Mouse (Mus musculus): ENCODE data around the gene Lsm2. TPM values are rescaled to one million over a fixed set of nuclear protein-coding genes. Genes with fewer than 3 reads are reported as not detected.
"Not testable (repeated sequence)": the region's sequence is repeated elsewhere in the genome, so short reads cannot be mapped to it uniquely, and the experiment has no call there.

Lsm2 gene
- polyA plus RNA-seq, 1 experiment from 2014 or later: 150 TPM

DNA sequence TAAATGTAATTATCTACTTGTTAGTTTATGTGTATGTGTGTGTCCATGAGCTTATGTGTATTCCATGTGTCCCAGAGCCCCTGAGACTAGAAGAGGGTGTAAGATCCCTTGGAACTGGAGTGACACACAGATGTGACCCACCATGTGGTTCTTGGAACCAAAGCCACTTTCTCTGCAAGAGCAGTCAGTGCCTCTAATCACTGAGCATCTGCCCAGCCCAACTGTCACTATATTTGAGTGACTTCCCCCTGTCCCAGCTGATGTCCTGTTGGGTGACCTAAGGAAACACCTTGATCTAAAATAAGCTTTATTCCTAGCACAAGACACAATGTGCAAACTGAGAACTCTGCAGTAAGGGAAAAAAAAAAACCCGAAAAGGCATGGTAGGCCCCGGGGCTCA lies 46.7 kb downstream of the Lsm2 start:
- peaks cover 32% of the 10 kb centered on the region for H3K4me1 ChIP-seq (replicated peaks)
- no peak overlapping the region for H3K4me2 ChIP-seq (replicated peaks)
- no peaks in the 10 kb centered on the region for H3K36me3 ChIP-seq
- H3K4me3 ChIP-seq (replicated peaks): no peak overlapping the region
- no peak overlapping the region for H3K27ac ChIP-seq
- ATAC-seq: no peak
- WGBS: 73% methylated on average over 2 of the region's 2 CpGs
- H3K27me3 ChIP-seq: no peaks in the 10 kb centered on the region
- no peak overlapping the region for H3K9ac ChIP-seq (replicated peaks)
- no peaks in the 10 kb centered on the region for H3K9me3 ChIP-seq

DNA sequence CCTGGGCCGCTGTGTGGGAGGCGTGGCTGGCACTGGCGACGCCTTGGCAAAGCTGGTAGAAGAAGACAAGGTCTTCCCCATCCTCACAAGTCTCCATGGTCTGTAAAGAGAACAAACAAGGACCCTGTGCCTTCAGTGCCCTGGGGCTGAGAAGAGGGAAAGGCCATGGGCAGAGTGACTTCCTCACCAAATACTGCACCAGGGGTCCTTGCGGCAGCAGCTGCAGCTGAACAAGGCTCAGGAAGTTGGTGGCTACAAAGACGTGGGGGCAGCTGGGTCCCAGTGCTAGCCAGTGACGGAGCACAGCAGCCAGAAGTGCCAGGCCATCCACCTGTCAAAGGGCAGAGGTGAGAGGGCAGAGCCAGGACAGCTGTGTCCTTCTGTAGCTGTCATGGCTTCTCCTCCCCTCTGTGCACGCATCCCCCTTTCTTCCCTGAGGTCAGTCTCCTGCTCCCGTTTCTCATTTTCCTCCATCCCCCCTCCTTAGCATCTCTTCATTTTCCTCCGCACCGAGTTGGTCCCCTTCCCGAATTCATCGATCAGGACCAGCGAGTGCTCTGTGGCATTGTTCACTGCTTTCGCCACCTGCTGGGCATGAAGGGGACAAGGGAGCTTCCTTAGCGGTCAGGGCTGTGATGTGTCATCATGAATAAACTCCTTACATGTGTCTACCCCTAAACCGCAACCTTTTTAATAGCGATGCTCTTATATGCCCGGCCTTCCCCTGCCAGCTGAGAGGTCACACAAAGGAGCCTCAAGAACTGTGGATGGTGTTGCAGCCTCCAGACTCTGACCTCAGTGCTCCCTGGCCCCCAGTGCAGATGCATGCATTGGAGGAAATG lies 48.2 kb downstream of the Lsm2 start:
- Histone ChIP-seq H3K27ac (no peak overlapping the region), H3K4me3 (replicated peaks) (no peak overlapping the region), H3K27me3 (no peaks in the 10 kb centered on the region), H3K36me3 (no peaks in the 10 kb centered on the region), H3K9me3 (no peaks in the 10 kb centered on the region), H3K4me1 (replicated peaks) (peaks cover 32% of the 10 kb centered on the region), H3K9ac (replicated peaks) (peak overlapping the region; percentile 42; the same call in 1 of the 2 replicates), H3K4me2 (replicated peaks) (peak overlapping the region; percentile 39)
- no peak for ATAC-seq
- WGBS: 29% methylated on average over 19 of the region's 19 CpGs

DNA sequence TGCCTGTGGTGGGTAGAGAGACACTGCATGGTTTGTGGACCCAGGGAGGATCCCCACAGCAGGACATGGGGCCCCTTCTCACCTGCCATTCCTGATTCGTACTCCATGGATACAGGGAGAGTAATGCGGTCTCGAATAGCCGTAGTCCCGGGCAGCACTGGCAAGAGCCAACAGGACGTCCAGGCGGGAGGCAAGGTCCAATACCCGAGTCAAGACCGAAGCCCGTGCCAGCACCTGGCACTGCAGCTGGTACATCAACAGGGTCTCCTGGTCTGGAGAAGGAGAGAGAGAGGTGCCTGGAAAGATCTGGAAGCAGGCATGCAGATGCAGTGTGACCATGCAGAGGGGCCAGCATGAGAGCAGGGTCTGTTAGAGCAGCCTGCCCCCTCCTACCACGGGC lies 49.6 kb downstream of the Lsm2 start:
- ATAC-seq: no peak
- WGBS: 89% methylated on average over 11 of the region's 11 CpGs
- peaks cover 26% of the 10 kb centered on the region for H3K4me1 ChIP-seq (replicated peaks)

DNA sequence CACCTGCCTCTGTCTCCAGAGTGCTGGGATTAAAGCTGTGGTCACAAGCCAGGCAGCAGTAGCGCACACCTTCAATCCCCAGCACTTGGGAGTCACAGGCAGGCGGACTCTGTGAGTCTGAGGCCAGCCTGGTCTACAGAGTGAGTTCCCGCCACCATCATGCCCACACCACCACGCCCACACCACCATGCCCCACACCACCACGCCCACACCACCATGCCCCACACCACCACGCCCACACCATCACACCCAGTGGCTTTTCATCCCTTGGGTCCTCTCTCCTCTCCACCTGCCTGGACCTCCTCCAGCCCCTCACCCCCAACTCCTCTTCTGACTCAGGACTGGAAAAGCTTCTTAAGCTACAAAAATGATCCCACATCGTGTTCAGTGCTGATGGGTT lies 50.2 kb downstream of the Lsm2 start:
- 92% methylated on average over 7 of the region's 7 CpGs for WGBS
- Histone ChIP-seq H3K4me1 (replicated peaks) (peaks cover 24% of the 10 kb centered on the region), H3K27ac (no peak overlapping the region), H3K36me3 (no peaks in the 10 kb centered on the region), H3K9me3 (no peaks in the 10 kb centered on the region), H3K4me3 (replicated peaks) (no peak overlapping the region), H3K27me3 (no peaks in the 10 kb centered on the region), H3K4me2 (replicated peaks) (no peak overlapping the region), H3K9ac (replicated peaks) (no peak overlapping the region)
- ATAC-seq: no peak

More for the DNA sequence above, 49.6 kb downstream of the Lsm2 start:
- Histone ChIP-seq H3K4me2 (replicated peaks) (no peak overlapping the region), H3K27ac (no peak overlapping the region), H3K9me3 (no peaks in the 10 kb centered on the region), H3K27me3 (no peaks in the 10 kb centered on the region), H3K4me3 (replicated peaks) (no peak overlapping the region), H3K36me3 (no peaks in the 10 kb centered on the region), H3K9ac (replicated peaks) (no peak overlapping the region)

DNA sequence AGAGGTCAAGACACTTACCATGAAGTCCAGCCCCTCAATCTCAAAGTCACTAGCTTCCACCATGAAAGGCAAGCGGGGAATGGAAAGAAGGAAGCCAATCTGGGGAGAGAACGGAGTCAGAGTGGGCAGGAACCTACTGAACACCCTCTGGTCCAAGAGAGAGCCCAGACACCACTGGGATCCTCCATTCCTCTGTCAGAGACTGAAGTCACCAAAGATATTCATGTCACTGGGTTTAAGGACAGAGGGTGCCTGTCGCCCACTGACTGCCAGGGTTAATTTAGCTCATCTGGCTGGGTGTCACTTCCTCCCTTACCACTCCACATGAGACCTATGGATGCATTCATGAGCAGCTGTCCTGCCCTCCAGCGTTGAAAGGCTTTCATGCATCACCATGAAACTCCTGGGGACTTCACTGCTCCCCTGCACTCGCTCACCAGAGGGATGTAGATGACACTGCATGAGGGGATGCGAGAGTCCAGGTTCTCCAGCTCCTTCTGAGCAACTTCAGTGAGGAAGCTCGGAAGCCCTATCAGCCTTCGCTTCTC lies 50.7 kb downstream of the Lsm2 start:
- Histone ChIP-seq H3K9me3 (no peaks in the 10 kb centered on the region), H3K27ac (no peak overlapping the region), H3K9ac (replicated peaks) (no peak overlapping the region), H3K4me2 (replicated peaks) (no peak overlapping the region), H3K4me3 (replicated peaks) (no peak overlapping the region), H3K36me3 (no peaks in the 10 kb centered on the region), H3K4me1 (replicated peaks) (peaks cover 21% of the 10 kb centered on the region), H3K27me3 (no peaks in the 10 kb centered on the region)
- no peak for ATAC-seq
- 74% methylated on average over 8 of the region's 8 CpGs for WGBS

DNA sequence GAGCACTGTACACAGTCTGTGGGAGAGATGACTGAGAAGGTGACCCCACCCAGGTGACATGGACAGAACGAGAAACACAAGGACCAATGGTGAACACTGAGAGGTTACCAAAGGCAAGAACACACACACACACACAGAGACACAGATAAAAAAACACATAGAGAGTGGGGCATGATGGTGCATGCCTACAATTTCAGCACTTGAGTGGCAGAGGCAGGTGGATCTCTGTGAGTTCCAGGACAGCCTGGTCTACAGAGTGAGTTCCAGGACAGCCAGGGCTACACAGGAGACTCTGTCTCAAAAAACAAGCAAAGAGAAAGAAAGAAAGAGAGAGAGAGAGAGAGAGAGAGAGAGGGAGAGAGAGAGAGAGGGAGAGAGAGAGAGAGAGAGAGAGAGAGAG lies 52.0 kb downstream of the Lsm2 start:
- H3K27ac ChIP-seq; H3K4me2 ChIP-seq (replicated peaks); H3K9me3 ChIP-seq; H3K27me3 ChIP-seq; H3K36me3 ChIP-seq; H3K4me3 ChIP-seq (replicated peaks); ATAC-seq; H3K9ac ChIP-seq (replicated peaks): not testable (repeated sequence)
- peaks cover 10% of the 10 kb centered on the region for H3K4me1 ChIP-seq (replicated peaks)
- 75% methylated on average over 1 of the region's 1 CpGs for WGBS

DNA sequence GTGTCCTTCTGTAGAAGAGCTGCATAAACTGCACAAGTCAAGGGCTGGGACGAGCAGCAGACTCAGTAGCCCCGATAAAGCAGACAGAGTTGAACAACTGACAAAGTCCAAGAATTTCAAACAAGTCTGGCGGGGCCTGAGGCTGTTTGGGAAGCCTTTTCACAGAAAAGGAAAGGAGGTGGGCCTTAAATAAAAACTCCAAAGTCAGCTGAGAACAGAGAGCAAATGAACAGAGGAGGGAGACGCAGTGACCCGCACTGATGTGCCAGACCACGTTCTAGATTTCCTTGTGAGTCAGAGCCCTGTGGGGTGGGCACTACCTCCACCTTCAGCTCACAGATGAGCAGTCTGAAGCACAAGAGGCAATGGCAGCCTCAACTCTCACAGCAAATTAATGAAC lies 53.2 kb downstream of the Lsm2 start:
- H3K36me3 ChIP-seq: no peaks in the 10 kb centered on the region
- peaks cover 6% of the 10 kb centered on the region for H3K4me1 ChIP-seq (replicated peaks)
- ATAC-seq: no peak
- no peak overlapping the region for H3K27ac ChIP-seq
- no peaks in the 10 kb centered on the region for H3K9me3 ChIP-seq
- H3K4me2 ChIP-seq (replicated peaks): no peak overlapping the region
- no peak overlapping the region for H3K9ac ChIP-seq (replicated peaks)
- WGBS: 82% methylated on average over 6 of the region's 6 CpGs
- no peaks in the 10 kb centered on the region for H3K27me3 ChIP-seq
- no peak overlapping the region for H3K4me3 ChIP-seq (replicated peaks)

Other genes with a start within 250 kb of the Lsm2 start
- not detected in 2 replicates for gene C4b, start 238.0 kb upstream of the Lsm2 start, polyA plus RNA-seq (2015; fragmentation: Nextera tagmentation; extraction: Ambion mirVana)
- gene Cyp21a1, start 177.3 kb upstream of the Lsm2 start, polyA plus RNA-seq (2015; fragmentation: Nextera tagmentation; extraction: Ambion mirVana): not detected in 2 replicates
- 38.5 and 40.5 TPM in 2 replicates for gene Stk19, start 144.9 kb upstream of the Lsm2 start, polyA plus RNA-seq (2015; fragmentation: Nextera tagmentation; extraction: Ambion mirVana)
- gene Dxo, start 144.8 kb upstream of the Lsm2 start, polyA plus RNA-seq (2015; fragmentation: Nextera tagmentation; extraction: Ambion mirVana): 74.7 and 76.1 TPM in 2 replicates
- 59.3 and 61.3 TPM in 2 replicates for gene Skiv2l, start 131.7 kb upstream of the Lsm2 start, polyA plus RNA-seq (2015; fragmentation: Nextera tagmentation; extraction: Ambion mirVana)
- gene Nelfe, start 131.5 kb upstream of the Lsm2 start, polyA plus RNA-seq (2015; fragmentation: Nextera tagmentation; extraction: Ambion mirVana): 95.0 and 100 TPM in 2 replicates
- gene Cfb, start 119.3 kb upstream of the Lsm2 start, polyA plus RNA-seq (2015; fragmentation: Nextera tagmentation; extraction: Ambion mirVana): 1.7 and 2.2 TPM in 2 replicates
- gene Zbtb12, start 102.4 kb upstream of the Lsm2 start, polyA plus RNA-seq (2015; fragmentation: Nextera tagmentation; extraction: Ambion mirVana): 13.2 and 16.3 TPM in 2 replicates
- 0.08 TPM in 1 of 2 replicates, not detected in the other for gene Gm20547, start 99.8 kb upstream of the Lsm2 start, polyA plus RNA-seq (2015; fragmentation: Nextera tagmentation; extraction: Ambion mirVana)
- gene C2, start 83.6 kb upstream of the Lsm2 start, polyA plus RNA-seq (2015; fragmentation: Nextera tagmentation; extraction: Ambion mirVana): 1.2 and 2.1 TPM in 2 replicates
- gene Ehmt2, start 83.4 kb upstream of the Lsm2 start, polyA plus RNA-seq (2015; fragmentation: Nextera tagmentation; extraction: Ambion mirVana): 105 and 114 TPM in 2 replicates
- 0.09 TPM in 1 of 2 replicates, not detected in the other for gene Slc44a4, start 67.4 kb upstream of the Lsm2 start, polyA plus RNA-seq (2015; fragmentation: Nextera tagmentation; extraction: Ambion mirVana)
- 25.5 and 25.9 TPM in 2 replicates for gene Neu1, start 50.6 kb upstream of the Lsm2 start, polyA plus RNA-seq (2015; fragmentation: Nextera tagmentation; extraction: Ambion mirVana)
- gene Hspa1b, start 22.6 kb upstream of the Lsm2 start, polyA plus RNA-seq (2015; fragmentation: Nextera tagmentation; extraction: Ambion mirVana): 0.10 and 0.11 TPM in 2 replicates
- gene Gm20481, start 11.9 kb upstream of the Lsm2 start, polyA plus RNA-seq (2015; fragmentation: Nextera tagmentation; extraction: Ambion mirVana): not detected in 2 replicates
- gene Hspa1a, start 9.7 kb upstream of the Lsm2 start, polyA plus RNA-seq (2015; fragmentation: Nextera tagmentation; extraction: Ambion mirVana): 2.8 and 2.9 TPM in 2 replicates
- gene Hspa1l, start 9.2 kb upstream of the Lsm2 start, polyA plus RNA-seq (2015; fragmentation: Nextera tagmentation; extraction: Ambion mirVana): 0.55 and 1.5 TPM in 2 replicates
- gene Vars, start 19.1 kb downstream of the Lsm2 start, polyA plus RNA-seq (2015; fragmentation: Nextera tagmentation; extraction: Ambion mirVana): 61.0 and 69.1 TPM in 2 replicates
- 0.13 and 0.20 TPM in 2 replicates for gene Vwa7, start 34.7 kb downstream of the Lsm2 start, polyA plus RNA-seq (2015; fragmentation: Nextera tagmentation; extraction: Ambion mirVana)
- gene Sapcd1, start 46.2 kb downstream of the Lsm2 start, polyA plus RNA-seq (2015; fragmentation: Nextera tagmentation; extraction: Ambion mirVana): 3.8 and 4.3 TPM in 2 replicates
- gene Msh5, start 64.9 kb downstream of the Lsm2 start, polyA plus RNA-seq (2015; fragmentation: Nextera tagmentation; extraction: Ambion mirVana): 3.3 and 3.7 TPM in 2 replicates
- 93.7 and 99.6 TPM in 2 replicates for gene Clic1, start 68.1 kb downstream of the Lsm2 start, polyA plus RNA-seq (2015; fragmentation: Nextera tagmentation; extraction: Ambion mirVana)
- gene Ddah2, start 77.2 kb downstream of the Lsm2 start, polyA plus RNA-seq (2015; fragmentation: Nextera tagmentation; extraction: Ambion mirVana): 501 and 531 TPM in 2 replicates
- gene Ly6g6c, start 83.5 kb downstream of the Lsm2 start, polyA plus RNA-seq (2015; fragmentation: Nextera tagmentation; extraction: Ambion mirVana): not detected in 2 replicates
- gene Mpig6b, start 84.3 kb downstream of the Lsm2 start, polyA plus RNA-seq (2015; fragmentation: Nextera tagmentation; extraction: Ambion mirVana): 0.45 and 0.50 TPM in 2 replicates
- gene Ly6g6e, start 95.0 kb downstream of the Lsm2 start, polyA plus RNA-seq (2015; fragmentation: Nextera tagmentation; extraction: Ambion mirVana): 0.18 and 0.32 TPM in 2 replicates
- gene Ly6g6d, start 96.2 kb downstream of the Lsm2 start, polyA plus RNA-seq (2015; fragmentation: Nextera tagmentation; extraction: Ambion mirVana): 1.0 and 1.9 TPM in 2 replicates
- 0.18 and 0.19 TPM in 2 replicates for gene Ly6g6f, start 103.7 kb downstream of the Lsm2 start, polyA plus RNA-seq (2015; fragmentation: Nextera tagmentation; extraction: Ambion mirVana)
- gene Abhd16a, start 107.4 kb downstream of the Lsm2 start, polyA plus RNA-seq (2015; fragmentation: Nextera tagmentation; extraction: Ambion mirVana): 85.1 and 86.5 TPM in 2 replicates
- gene Ly6g5c, start 126.4 kb downstream of the Lsm2 start, polyA plus RNA-seq (2015; fragmentation: Nextera tagmentation; extraction: Ambion mirVana): not detected in 2 replicates
- 1.4 and 1.7 TPM in 2 replicates for gene Ly6g5b, start 133.6 kb downstream of the Lsm2 start, polyA plus RNA-seq (2015; fragmentation: Nextera tagmentation; extraction: Ambion mirVana)
- gene Gpank1, start 139.6 kb downstream of the Lsm2 start, polyA plus RNA-seq (2015; fragmentation: Nextera tagmentation; extraction: Ambion mirVana): 27.1 and 30.4 TPM in 2 replicates
- gene Csnk2b, start 140.2 kb downstream of the Lsm2 start, polyA plus RNA-seq (2015; fragmentation: Nextera tagmentation; extraction: Ambion mirVana): 293 and 316 TPM in 2 replicates
- gene D17H6S53E, start 144.5 kb downstream of the Lsm2 start, polyA plus RNA-seq (2015; fragmentation: Nextera tagmentation; extraction: Ambion mirVana): 9.2 and 9.4 TPM in 2 replicates
- 0.53 and 0.63 TPM in 2 replicates for gene Apom, start 150.2 kb downstream of the Lsm2 start, polyA plus RNA-seq (2015; fragmentation: Nextera tagmentation; extraction: Ambion mirVana)
- 93.7 and 93.9 TPM in 2 replicates for gene Bag6, start 153.3 kb downstream of the Lsm2 start, polyA plus RNA-seq (2015; fragmentation: Nextera tagmentation; extraction: Ambion mirVana)
- 209 and 228 TPM in 2 replicates for gene Prrc2a, start 183.0 kb downstream of the Lsm2 start, polyA plus RNA-seq (2015; fragmentation: Nextera tagmentation; extraction: Ambion mirVana)
- 4.9 and 7.0 TPM in 2 replicates for gene Aif1, start 194.2 kb downstream of the Lsm2 start, polyA plus RNA-seq (2015; fragmentation: Nextera tagmentation; extraction: Ambion mirVana)
- gene Lst1, start 206.6 kb downstream of the Lsm2 start, polyA plus RNA-seq (2015; fragmentation: Nextera tagmentation; extraction: Ambion mirVana): 4.8 and 7.1 TPM in 2 replicates
- 0.35 and 0.76 TPM in 2 replicates for gene Ltb, start 212.6 kb downstream of the Lsm2 start, polyA plus RNA-seq (2015; fragmentation: Nextera tagmentation; extraction: Ambion mirVana)
- not detected in 2 replicates for gene Tnf, start 220.1 kb downstream of the Lsm2 start, polyA plus RNA-seq (2015; fragmentation: Nextera tagmentation; extraction: Ambion mirVana)
- gene Lta, start 223.5 kb downstream of the Lsm2 start, polyA plus RNA-seq (2015; fragmentation: Nextera tagmentation; extraction: Ambion mirVana): 0.11 and 0.23 TPM in 2 replicates
- gene Gm16181, start 239.0 kb downstream of the Lsm2 start, polyA plus RNA-seq (2015; fragmentation: Nextera tagmentation; extraction: Ambion mirVana): 0.57 and 0.79 TPM in 2 replicates

All from midbrain, embryonic 13.5 days (tissue).